Mouse (Mus musculus) cerebellum, adult 2 months (tissue): ENCODE measurements around the gene Pdia2. TPM values are rescaled to one million over a fixed set of nuclear protein-coding genes. Genes with fewer than 3 reads are reported as not detected.
"Not testable (repeated sequence)": the region's sequence is repeated elsewhere in the genome, so short reads cannot be mapped to it uniquely, and the experiment has no call there.

Experiments
- DNase-seq, 2 experiments: peaks; one replicate each; pipeline ENCODE4 v3.0.0; 2021
- H3K27ac ChIP-seq: fragments of 200-500 bp; 2 replicates; pipeline ENCODE4 v1.5.1; 2012; ENCODE audit warnings: low read length, control low read depth, inconsistent platforms; ENCODE audit not compliant: insufficient read depth
- H3K27me3 ChIP-seq: fragments of 200-500 bp; 2 replicates; pipeline ENCODE4 v1.6.1; 2012; ENCODE audit warnings: inconsistent platforms, mild to moderate bottlenecking, low read length, moderate library complexity; ENCODE audit not compliant: control insufficient read depth, insufficient read depth
- H3K4me1 ChIP-seq: fragments of 200-500 bp; 2 replicates; pipeline ENCODE4 v1.6.1; 2011; ENCODE audit warnings: low read length; ENCODE audit not compliant: control insufficient read depth, insufficient read depth
- H3K4me3 ChIP-seq: fragments of 200-500 bp; replicated peaks from 2 replicates; pipeline ENCODE3; 2011; ENCODE audit warnings: mild to moderate bottlenecking, low read depth, low read length, control low read depth; ENCODE audit not compliant: insufficient read depth
- CTCF ChIP-seq: fragments of 200-500 bp; IDR thresholded peaks from 2 replicates; pipeline ENCODE4 v1.5.1; 2011; ENCODE audit warnings: low read depth, mild to moderate bottlenecking, control low read depth, low read length, moderate library complexity, borderline replicate concordance; ENCODE audit not compliant: insufficient read depth
- POLR2A ChIP-seq: fragments of 200-500 bp; IDR thresholded peaks from 2 replicates; pipeline ENCODE4 v1.6.1; 2011; ENCODE audit warnings: low read length, control low read depth, borderline replicate concordance; ENCODE audit not compliant: insufficient read depth
- WGBS: fragments of 180-500 bp; shearing (Covaris S2); methylation state at CpG from one replicate; pipeline ENCODE4 v1.1.7; 2018; 5-methylcytosine and 5-hydroxymethylcytosine counted together
- polyA plus RNA-seq: library from polyadenylated mRNA; depleted of rRNA; stranded (reverse); fragments of >200 nt; gene quantifications from 2 replicates; pipeline ENCODE4 v1.2.3, GENCODE M21; 2012

The Pdia2 gene
- polyA plus RNA-seq, 1 experiment = 0.07 TPM

DNA sequence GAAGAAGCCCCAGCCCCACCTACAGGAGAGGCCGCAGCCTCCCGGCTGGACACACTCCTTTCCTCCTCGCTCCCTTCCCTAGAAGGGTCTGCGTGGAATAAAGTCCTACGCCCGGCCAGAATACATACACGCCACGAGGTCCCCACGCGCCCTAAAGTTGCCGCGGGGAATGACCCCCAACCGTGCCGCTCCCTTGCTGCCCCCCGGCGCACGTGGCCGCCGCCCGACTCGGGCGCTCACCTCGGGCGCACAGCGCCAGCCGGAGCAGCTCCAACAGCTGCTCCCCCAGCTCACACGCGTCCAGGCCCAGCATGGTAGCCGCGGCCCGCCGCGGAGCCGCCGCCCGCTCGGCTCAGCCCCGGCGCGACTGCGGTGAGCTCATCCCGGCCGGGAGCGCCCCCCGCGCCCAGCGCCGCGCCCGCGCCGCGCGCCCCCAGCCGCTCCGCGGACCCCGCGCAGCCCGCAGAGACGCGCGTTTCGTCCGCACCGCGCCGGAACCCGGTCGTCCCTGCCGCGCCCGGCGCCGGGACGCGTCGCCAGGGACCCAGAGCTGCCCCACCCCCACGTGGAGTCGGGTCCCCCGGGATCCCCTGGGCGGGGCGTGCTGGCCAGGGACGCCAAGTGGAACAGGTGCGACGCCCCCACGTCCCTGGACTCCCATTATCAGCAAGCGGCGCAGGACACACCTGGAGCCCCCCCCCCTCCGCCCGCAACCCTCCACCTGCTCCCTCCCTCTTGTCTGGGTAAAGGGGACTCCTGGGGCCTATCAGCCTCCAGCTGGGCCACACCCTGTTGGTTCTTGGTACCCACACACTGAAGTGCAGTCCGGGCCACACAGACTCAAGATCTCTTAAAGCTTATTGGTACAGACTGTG is 2.2 kb upstream of the Pdia2 start:
- 2% methylated on average over 86 of the region's 92 CpGs for WGBS
- TF ChIP-seq POLR2A (no peak), CTCF (no peak)
- Histone ChIP-seq H3K4me1 (peaks cover 2% of the 10 kb centered on the region; the same call in 1 of the 2 replicates), H3K27ac (no peak overlapping the region), H3K4me3 (peak overlapping the region; percentile 42), H3K27me3 (no peaks in the 10 kb centered on the region)
- DNase-seq = no peak

DNA sequence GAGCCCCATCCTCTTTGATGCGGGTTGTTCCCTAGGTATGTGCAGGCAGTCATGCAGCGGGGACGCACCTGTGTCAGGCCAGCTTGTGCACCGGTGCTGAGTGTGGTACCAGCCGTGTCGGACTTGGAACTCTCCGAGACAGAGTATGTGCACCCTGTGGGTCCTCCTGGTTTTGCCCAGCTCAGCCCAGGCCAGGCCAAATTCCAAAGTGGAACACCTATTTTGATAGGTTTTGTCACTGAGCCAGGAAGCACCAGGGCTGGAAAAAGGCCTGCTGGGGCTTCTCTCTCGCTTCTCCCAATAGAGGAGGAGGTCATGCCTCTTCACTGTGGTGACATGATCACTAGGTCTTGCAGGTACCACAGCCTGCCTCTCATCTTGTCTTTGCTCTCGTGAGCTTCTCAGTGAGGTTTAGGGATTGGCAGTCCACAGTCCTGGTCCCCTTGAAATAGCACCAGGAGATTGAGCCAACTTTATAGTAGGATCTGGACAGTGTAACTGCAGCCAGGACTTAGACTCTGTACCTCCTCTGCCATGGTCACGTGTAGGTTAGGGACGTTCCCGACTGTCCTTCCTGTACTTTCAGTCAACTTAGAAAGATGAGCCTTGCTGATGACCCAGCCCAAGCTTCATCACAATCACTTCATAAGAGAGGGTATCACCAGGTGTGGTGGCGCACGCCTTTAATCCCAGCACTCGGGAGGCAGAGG is 6.3 kb downstream of the Pdia2 start:
- 87% methylated on average over 15 of the region's 15 CpGs for WGBS
- no peak overlapping the region for H3K27ac ChIP-seq
- TF ChIP-seq POLR2A (no peak), CTCF (no peak)
- H3K4me3 ChIP-seq = no peak overlapping the region
- H3K27me3 ChIP-seq = no peaks in the 10 kb centered on the region
- DNase-seq = no peak
- H3K4me1 ChIP-seq = peaks cover 4% of the 10 kb centered on the region

DNA sequence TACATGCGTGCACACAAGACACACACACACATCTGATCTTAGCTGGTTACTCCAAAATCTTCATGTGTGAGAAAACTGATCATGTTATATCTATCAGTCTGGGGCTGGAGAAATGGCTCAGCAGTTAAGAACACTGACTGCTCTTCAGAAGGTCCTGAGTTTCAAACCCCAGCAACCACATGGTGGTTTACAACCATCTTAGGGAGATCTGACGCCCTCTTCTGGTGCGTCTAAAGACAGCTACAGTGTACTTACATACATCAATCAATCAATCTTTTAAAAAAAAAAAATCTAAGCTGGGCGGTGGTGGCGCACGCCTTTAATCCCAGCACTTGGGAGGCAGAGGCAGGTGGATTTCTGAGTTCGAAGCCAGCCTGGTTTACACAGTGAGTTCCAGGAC is 7.4 kb downstream of the Pdia2 start:
- H3K27me3 ChIP-seq, H3K27ac ChIP-seq, H3K4me3 ChIP-seq, DNase-seq, H3K4me1 ChIP-seq: not testable (repeated sequence)
- 90% methylated on average over 7 of the region's 7 CpGs for WGBS

DNA sequence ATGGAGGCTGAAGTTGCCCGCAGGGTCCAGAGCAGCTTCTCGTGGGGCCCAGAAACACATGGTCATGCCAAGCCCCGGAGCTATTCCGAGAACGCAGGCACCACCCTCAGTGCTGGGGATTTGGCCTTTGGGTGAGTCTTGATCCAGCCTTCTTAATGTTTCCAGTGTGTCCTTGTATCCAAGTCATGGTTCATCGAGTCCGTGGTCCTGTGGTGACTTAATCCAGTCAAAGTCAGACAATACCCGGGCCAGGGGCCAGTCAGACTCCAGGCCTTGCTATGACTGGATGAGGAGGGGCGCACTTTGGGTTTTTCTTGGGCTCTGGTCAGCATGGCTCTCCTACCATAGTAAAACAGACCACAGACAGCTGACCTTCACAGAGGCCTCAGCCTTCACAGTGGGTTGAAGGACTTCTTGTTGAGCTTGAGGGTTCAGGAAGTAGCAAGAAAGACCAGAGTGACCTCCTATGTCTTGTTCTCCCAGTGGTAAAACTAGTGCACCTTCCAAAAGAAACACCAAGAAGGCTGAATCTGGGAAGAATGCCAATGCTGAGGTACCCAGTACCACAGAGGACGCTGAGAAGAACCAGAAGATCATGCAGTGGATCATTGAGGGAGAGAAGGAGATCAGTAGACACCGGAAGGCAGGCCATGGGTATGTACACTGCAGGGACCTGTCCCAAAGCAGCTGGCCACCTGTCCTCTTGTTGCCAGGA is 10.6 kb downstream of the Pdia2 start:
- no peak for DNase-seq
- Histone ChIP-seq H3K27ac (no peak overlapping the region), H3K4me3 (no peak overlapping the region), H3K4me1 (peaks cover 7% of the 10 kb centered on the region), H3K27me3 (no peaks in the 10 kb centered on the region)
- WGBS = 81% methylated on average over 11 of the region's 11 CpGs
- TF ChIP-seq POLR2A (no peak), CTCF (no peak)

DNA sequence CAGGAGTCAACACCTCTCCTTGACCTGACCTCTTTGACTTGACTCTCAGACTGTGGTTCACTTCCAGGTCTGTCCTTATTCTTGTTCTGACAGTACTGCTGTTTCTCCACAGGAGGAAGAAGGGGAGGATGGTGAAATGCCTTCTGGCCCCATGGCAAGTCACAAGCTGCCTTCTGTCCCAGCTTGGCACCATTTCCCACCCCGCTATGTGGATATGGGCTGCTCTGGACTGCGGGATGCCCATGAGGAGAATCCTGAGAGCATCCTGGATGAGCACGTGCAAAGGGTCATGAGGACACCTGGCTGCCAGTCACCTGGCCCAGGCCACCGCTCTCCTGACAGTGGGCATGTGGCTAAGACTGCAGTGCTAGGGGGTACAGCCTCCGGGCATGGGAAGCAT is 11.3 kb downstream of the Pdia2 start:
- peak; percentile 53 to 70 for DNase-seq
- WGBS = 15% methylated on average over 5 of the region's 5 CpGs
- H3K4me1 ChIP-seq = peaks cover 7% of the 10 kb centered on the region
- no peak overlapping the region for H3K4me3 ChIP-seq
- TF ChIP-seq CTCF (no peak), POLR2A (no peak)
- no peaks in the 10 kb centered on the region for H3K27me3 ChIP-seq
- H3K27ac ChIP-seq = no peak overlapping the region

DNA sequence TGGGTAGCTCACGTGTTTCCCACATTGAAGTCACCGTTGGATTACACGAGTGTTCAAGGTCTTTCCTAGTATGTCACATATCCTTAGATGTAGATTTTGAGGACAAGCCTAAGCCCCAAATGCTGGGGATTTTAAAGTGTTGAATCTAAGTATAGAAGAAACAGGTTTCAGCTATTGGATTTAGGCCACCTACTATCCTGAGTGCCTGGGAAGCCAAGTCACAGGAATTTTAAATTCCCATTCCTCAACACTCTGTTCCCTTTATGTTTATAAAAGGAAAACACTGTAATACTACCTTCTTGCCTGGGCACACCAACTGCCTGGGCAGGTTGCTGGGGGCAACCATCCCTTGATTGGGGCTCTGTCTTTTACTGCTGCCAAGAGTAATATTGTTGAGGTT is 17.7 kb downstream of the Pdia2 start:
- no peak overlapping the region for H3K27ac ChIP-seq
- TF ChIP-seq POLR2A (no peak), CTCF (no peak)
- H3K4me1 ChIP-seq = no peaks in the 10 kb centered on the region
- no peak for DNase-seq
- H3K4me3 ChIP-seq = no peak overlapping the region
- no peaks in the 10 kb centered on the region for H3K27me3 ChIP-seq
- 91% methylated on average over 3 of the region's 3 CpGs for WGBS

DNA sequence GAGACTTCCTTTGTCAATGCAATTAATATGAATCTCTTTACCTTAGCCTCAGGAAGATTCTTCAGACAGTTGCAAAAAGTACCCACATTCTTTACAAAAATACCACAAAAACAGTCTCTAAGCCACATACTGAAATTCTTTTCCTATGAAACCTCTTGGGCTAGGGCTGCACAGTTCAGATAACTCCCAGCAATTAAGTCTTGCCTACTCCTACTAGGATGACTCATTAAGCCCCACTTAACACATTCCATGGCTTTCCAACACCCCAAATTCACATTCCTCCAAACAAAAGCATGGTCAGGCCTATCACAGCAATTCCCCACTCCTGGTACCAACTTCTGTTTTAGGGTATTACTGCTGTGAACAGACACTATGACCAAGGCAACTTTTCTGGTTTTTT is 20.3 kb downstream of the Pdia2 start:
- TF ChIP-seq CTCF (no peak), POLR2A (no peak)
- H3K27me3 ChIP-seq = no peaks in the 10 kb centered on the region

DNA sequence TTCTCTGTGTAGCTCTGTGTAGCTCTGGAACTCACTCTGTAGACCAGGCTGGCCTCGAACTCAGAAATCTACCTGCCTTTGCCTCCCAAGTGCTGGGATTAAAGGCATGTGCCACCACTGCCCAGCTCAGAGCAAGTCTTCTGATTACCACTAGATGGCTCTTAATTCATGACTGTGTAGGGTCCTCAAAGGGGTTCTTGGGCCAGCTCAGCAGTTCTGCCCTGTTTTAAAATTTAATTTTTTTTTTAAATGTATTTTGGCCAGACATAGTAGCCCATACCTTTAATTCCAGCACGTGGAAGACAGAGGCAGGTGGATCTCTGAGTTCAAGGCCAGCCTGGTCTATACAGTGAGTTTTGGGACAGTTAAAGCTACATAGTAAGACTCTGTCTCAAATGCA is 23.6 kb downstream of the Pdia2 start:
- DNase-seq = not testable (repeated sequence)
- whole genome bisulfite sequencing = 84% methylated on average over 2 of the region's 2 CpGs

More for the DNA sequence above, 20.3 kb downstream of the Pdia2 start:
- no peaks in the 10 kb centered on the region for H3K4me1 ChIP-seq
- H3K27ac ChIP-seq = no peak overlapping the region
- no peak for DNase-seq
- H3K4me3 ChIP-seq = no peak overlapping the region

More for the DNA sequence above, 23.6 kb downstream of the Pdia2 start:
- H3K4me1 ChIP-seq, H3K27me3 ChIP-seq, H3K27ac ChIP-seq, H3K4me3 ChIP-seq: not testable (repeated sequence)
